8 mouse cellular contexts compared by ENCODE assay signal in the genomic region with DNA sequence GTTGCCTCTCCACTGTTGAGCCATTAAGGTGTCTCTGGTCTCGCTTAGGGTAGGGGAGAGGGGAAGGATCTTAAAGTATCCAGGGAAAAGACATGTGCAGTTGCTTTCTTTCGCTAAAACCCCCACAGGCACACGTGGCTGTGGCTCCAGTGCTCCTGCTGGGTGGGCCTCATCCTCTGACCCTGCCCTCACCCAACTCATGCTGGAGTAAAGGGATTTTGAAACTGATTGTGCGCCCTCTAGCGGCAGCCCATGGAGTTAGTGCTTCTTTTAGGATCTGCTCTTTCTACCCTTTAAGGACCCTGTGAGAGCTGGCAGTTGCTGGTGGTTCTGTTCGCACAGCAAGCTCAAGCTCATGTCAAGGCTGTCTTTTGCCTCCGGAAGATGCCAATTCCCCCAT. TPM values are rescaled to one million over a fixed set of nuclear protein-coding genes. Genes with fewer than 3 reads are reported as not detected.
DNase-seq lines count a peak whose midpoint lies in the region; ATAC-seq and TF ChIP-seq lines count a peak whose summit lies in the region.

No protein-coding gene starts in this region.

- no peak overlapping the region for H3K9ac ChIP-seq in liver, embryonic 13.5 days

- WGBS in embryonic facial prominence, embryonic 10.5 days: 17% methylated on average over 7 of the region's 7 CpGs
- WGBS in liver, embryonic 13.5 days (ENCODE audit: insufficient replicate concordance): 26% methylated on average over 7 of the region's 7 CpGs

- no peaks in the 10 kb centered on the region for H3K79me3 ChIP-seq in C2C12 (ENCODE audit: low read depth)

- intact Hi-C loops in heart, postnatal 36 days (cut with DNase I): loop anchor here (10.0 kb wide), 1 partner anchor 352 kb away; the partner anchor contains the start of genes Nek8 and Tlcd1

- no peaks in the 10 kb centered on the region for H3K27me3 ChIP-seq in C2C12 (ENCODE audit: control insufficient read depth, insufficient read depth, insufficient read length)
- H3K27me3 ChIP-seq in embryonic facial prominence, embryonic 10.5 days (replicated peaks; ENCODE audit: low read depth, poor library complexity, severe bottlenecking): no peaks in the 10 kb centered on the region; the same call in 1 of the 2 replicates
- H3K27me3 ChIP-seq in liver, embryonic 13.5 days: no peaks in the 10 kb centered on the region

- H3K79me2 ChIP-seq in C2C12 (ENCODE audit: control insufficient read depth, insufficient read depth): no peaks in the 10 kb centered on the region

- no peak overlapping the region for H3K27ac ChIP-seq in embryonic facial prominence, embryonic 10.5 days (replicated peaks)
- H3K27ac ChIP-seq in liver, embryonic 13.5 days: no peak overlapping the region

- TF ChIP-seq CTCF in C2C12 (IDR thresholded peaks at IDR 0.05; ENCODE audit: control insufficient read depth, insufficient read depth, insufficient read length): peak; percentile 26

- H3K4me1 ChIP-seq in embryonic facial prominence, embryonic 10.5 days: peaks cover 31% of the 10 kb centered on the region
- H3K4me1 ChIP-seq in liver, embryonic 13.5 days (replicated peaks): 0 out of 2 replicates have a peak, but pooled peaks cover 2% of the 10 kb centered on the region

- H3ac ChIP-seq in C2C12 (ENCODE audit: control insufficient read depth, insufficient read length, low read depth): no peak overlapping the region

- no peak for ATAC-seq in liver, embryonic 13.5 days (ENCODE audit: low read depth)

- no peak overlapping the region for H3K4me2 ChIP-seq in liver, embryonic 13.5 days

- no peaks in the 10 kb centered on the region for H3K9me3 ChIP-seq in embryonic facial prominence, embryonic 10.5 days
- no peaks in the 10 kb centered on the region for H3K9me3 ChIP-seq in liver, embryonic 13.5 days (replicated peaks)

- no peak overlapping the region for H3K4me3 ChIP-seq in C2C12 (ENCODE audit: insufficient read depth, poor library complexity, severe bottlenecking)
- no peak overlapping the region for H3K4me3 ChIP-seq in embryonic facial prominence, embryonic 10.5 days
- no peak overlapping the region for H3K4me3 ChIP-seq in liver, embryonic 13.5 days (replicated peaks)

- peak; percentile 68 to 75 for DNase-seq in heart, postnatal 36 days
- DNase-seq in heart, adult 11 months: no peak
- DNase-seq in adipocyte (ENCODE audit: low spot score): peak; percentile 56
- peak; percentile 84 for DNase-seq in embryonic facial prominence, embryonic 10.5 days (ENCODE audit: low spot score)
- peak; percentile 22 for DNase-seq in liver, embryonic 13.5 days
- DNase-seq in retina, postnatal 1 day: peak; percentile 88
- no peak for DNase-seq in heart, adult 8-10 months (ENCODE audit: low spot score)

- H3K36me3 ChIP-seq in C2C12 (ENCODE audit: control insufficient read depth, insufficient read depth): peaks cover 79% of the 10 kb centered on the region
- H3K36me3 ChIP-seq in embryonic facial prominence, embryonic 10.5 days (replicated peaks): peaks cover 65% of the 10 kb centered on the region
- H3K36me3 ChIP-seq in liver, embryonic 13.5 days: peaks cover 76% of the 10 kb centered on the region

TF ChIP-seq in C2C12, 6 proteins besides CTCF, POLR2A, EP300 and RAD21:
- TF ChIP-seq MYOG (IDR thresholded peaks at IDR 0.05; ENCODE audit: control insufficient read depth, extremely low read depth, insufficient read length) (no peak), MYOD1 (IDR thresholded peaks at IDR 0.05; ENCODE audit: control insufficient read depth, insufficient read length, low read depth) (no peak), USF1 (IDR thresholded peaks at IDR 0.05; ENCODE audit: low read depth) (no peak), CEBPB (IDR thresholded peaks at IDR 0.05; ENCODE audit: low read depth) (no peak)

RNA-seq across cellular contexts. Expression of gene Gm10277, which starts 35.2 kb away (rescaled TPM):
- not detected for total RNA-seq in heart, postnatal 36 days (2021)
- 0.33 TPM for polyA plus RNA-seq in C2C12 (2012; fragmentation: generic; extraction: Trizol)
- 1.3 and 1.6 TPM in 2 replicates for polyA plus RNA-seq in embryonic facial prominence, embryonic 10.5 days (2016; fragmentation: Nextera tagmentation; extraction: Ambion mirVana)
- 0.57 and 0.78 TPM in 2 replicates for polyA plus RNA-seq in liver, embryonic 13.5 days (2015; fragmentation: Nextera tagmentation; extraction: Ambion mirVana)
- total RNA-seq in heart, adult 8-10 months (2022): not detected

RNA-seq across cellular contexts. Expression of gene Myo18a, which starts 59.7 kb away (rescaled TPM):
- 100 to 1,000 TPM; 256 to 280 TPM for total RNA-seq in heart, postnatal 36 days (2021)
- 57.0 TPM for polyA plus RNA-seq in C2C12 (2012; fragmentation: generic; extraction: Trizol)
- 25.7 and 27.2 TPM in 2 replicates for polyA plus RNA-seq in embryonic facial prominence, embryonic 10.5 days (2016; fragmentation: Nextera tagmentation; extraction: Ambion mirVana)
- polyA plus RNA-seq in liver, embryonic 13.5 days (2015; fragmentation: Nextera tagmentation; extraction: Ambion mirVana): 17.3 and 21.8 TPM in 2 replicates
- total RNA-seq in heart, adult 8-10 months (2022): 100 to 1,000 TPM; 256 to 285 (median 277) TPM

Comparison
In these comparisons a context has a peak if more than half of its experiments do, and no peak if none do; other contexts are left out.
1. DNase-seq: peak in heart, postnatal 36 days (2 of 2), adipocyte (single experiment), embryonic facial prominence, embryonic 10.5 days (single experiment), liver, embryonic 13.5 days (single experiment) and retina, postnatal 1 day (single experiment); none in heart, adult 11 months (single experiment) and heart, adult 8-10 months (single experiment).